Mouse (Mus musculus): ENCODE measurements around the gene Naaa. TPM values are rescaled to one million over a fixed set of nuclear protein-coding genes. Genes with fewer than 3 reads are reported as not detected.

Naaa gene
- total RNA-seq (2012; rRNA removed), result 13.7 and 16.2 TPM in 2 replicates
- total RNA-seq (2014; rRNA removed), result 13.5 and 15.4 TPM in 2 replicates
- 11.5 and 14.5 TPM in 2 replicates for polyA plus RNA-seq (2012; ENCODE audit: insufficient read length, low read depth)

- peak within 1 kb of the TSS; percentile 74 for H3K27ac ChIP-seq (ENCODE audit: insufficient read depth, low read depth)
- peak; percentile 57; the same call in 1 of the 2 replicates for TF ChIP-seq IRF4 (IDR thresholded peaks at IDR 0.05; ENCODE audit: low read depth, low read length)
- no peak for TF ChIP-seq ETS1 (conservative IDR thresholded peaks at IDR 0.05; ENCODE audit: low read depth, low read length)
- TF ChIP-seq CHD2 (IDR thresholded peaks at IDR 0.05; ENCODE audit: low read length), result no peak
- TF ChIP-seq RCOR1 (conservative IDR thresholded peaks at IDR 0.05; ENCODE audit: low read depth, low read length), result no peak
- peak; percentile 69 for TF ChIP-seq UBTF (IDR thresholded peaks at IDR 0.05; ENCODE audit: low read depth, low read length)
- peak; percentile 65; the same call in 1 of the 2 replicates for TF ChIP-seq SIN3A (IDR thresholded peaks at IDR 0.05; ENCODE audit: low read length)
- TF ChIP-seq ZMIZ1 (IDR thresholded peaks at IDR 0.05; ENCODE audit: low read depth, low read length), result peak; percentile 81; the same call in 1 of the 2 replicates
- peak in 1 of 2 experiments; percentile 47; a peak in 2 of 4 replicates for TF ChIP-seq CTCF (conservative IDR thresholded peaks at IDR 0.05 in 1 of 2, IDR thresholded peaks at IDR 0.05 in 1 of 2; ENCODE audit: low read depth in 2 of 2, low read length in 2 of 2)
- peak; percentile 35; the same call in 1 of the 2 replicates for TF ChIP-seq BHLHE40 (IDR thresholded peaks at IDR 0.05; ENCODE audit: low read depth, low read length)
- TF ChIP-seq MYC (IDR thresholded peaks at IDR 0.05; ENCODE audit: low read depth, low read length), result no peak
- peak; percentile 86 for TF ChIP-seq NRF1 (IDR thresholded peaks at IDR 0.05; ENCODE audit: low read depth, low read length)
- 0 out of 2 replicates have a peak, but pooled peaks have one; percentile 54 for TF ChIP-seq MAZ (IDR thresholded peaks at IDR 0.05; ENCODE audit: low read depth, low read length)
- peak; percentile 67; the same call in 1 of the 2 replicates for TF ChIP-seq MXI1 (IDR thresholded peaks at IDR 0.05; ENCODE audit: low read depth, low read length)
- 0 out of 2 replicates have a peak, but pooled peaks have one; percentile 21 for TF ChIP-seq ELF1 (IDR thresholded peaks at IDR 0.05; ENCODE audit: low read depth, low read length)
- peak; percentile 29; the same call in 1 of the 2 replicates for TF ChIP-seq MEF2A (IDR thresholded peaks at IDR 0.05; ENCODE audit: borderline replicate concordance, low read depth, low read length)
- TF ChIP-seq E2F4 (IDR thresholded peaks at IDR 0.05; ENCODE audit: insufficient replicate concordance, low read depth, low read length), result no peak
- peak; percentile 95 for TF ChIP-seq POLR2A (IDR thresholded peaks at IDR 0.05; ENCODE audit: low read depth, low read length)
- peak; percentile 56; the same call in 1 of the 2 replicates for TF ChIP-seq POLR2AphosphoS2 (IDR thresholded peaks at IDR 0.05; ENCODE audit: low read depth, low read length)
- peak; percentile 92 for TF ChIP-seq NELFE (IDR thresholded peaks at IDR 0.05; ENCODE audit: low read depth, low read length)
- no peak for TF ChIP-seq ZKSCAN1 (IDR thresholded peaks at IDR 0.05; ENCODE audit: borderline replicate concordance, low read depth, low read length)
- peak; percentile 47 for TF ChIP-seq MAX (IDR thresholded peaks at IDR 0.05; ENCODE audit: low read length)
- no peak for TF ChIP-seq HCFC1 (IDR thresholded peaks at IDR 0.05; ENCODE audit: low read depth, low read length)
- TF ChIP-seq GABPA (IDR thresholded peaks at IDR 0.05; ENCODE audit: insufficient replicate concordance, low read depth, low read length), result no peak
- TF ChIP-seq RAD21 (IDR thresholded peaks at IDR 0.05; ENCODE audit: low read depth, low read length), result peak; percentile 9
- TF ChIP-seq MAFK (IDR thresholded peaks at IDR 0.05; ENCODE audit: insufficient replicate concordance, low read length), result no peak
- TF ChIP-seq USF1 (IDR thresholded peaks at IDR 0.05; ENCODE audit: low read depth, low read length), result no peak
- TF ChIP-seq ZNF384 (IDR thresholded peaks at IDR 0.05; ENCODE audit: low read depth, low read length), result no peak
- no peak for TF ChIP-seq PAX5 (IDR thresholded peaks at IDR 0.05; ENCODE audit: low read length)
- no peak; the same call in 1 of the 2 replicates for TF ChIP-seq EP300 (IDR thresholded peaks at IDR 0.05; ENCODE audit: low read length)
- TF ChIP-seq JUND (conservative IDR thresholded peaks at IDR 0.05; ENCODE audit: low read depth, low read length), result 0 out of 2 replicates have a peak, but pooled peaks have one; percentile 10
- 0 out of 2 replicates have a peak, but pooled peaks have one; percentile 33 for TF ChIP-seq KAT2A (IDR thresholded peaks at IDR 0.05; ENCODE audit: insufficient replicate concordance, low read length)
- peak; percentile 91 for TF ChIP-seq TBP (conservative IDR thresholded peaks at IDR 0.05; ENCODE audit: low read depth, low read length)
- peak; percentile 82 for TF ChIP-seq TCF12 (IDR thresholded peaks at IDR 0.05; ENCODE audit: low read depth, low read length)
- TF ChIP-seq JUN (IDR thresholded peaks at IDR 0.05; ENCODE audit: insufficient read depth, low read depth, low read length), result no peak
- no peak for TF ChIP-seq ZC3H11A (IDR thresholded peaks at IDR 0.05; ENCODE audit: low read depth, low read length)
- no peak for TF ChIP-seq SMC3 (IDR thresholded peaks at IDR 0.05; ENCODE audit: low read depth, low read length)
Measured at GRCm38 (mm10) chr5:92277437-92278394, at the start of gene Naaa. Gene Naaa, minus strand, starts transcription at chr5:92278170.

More at GRCm38 (mm10) chr5:92277437-92278394, at the start of gene Naaa:
- peaks cover 0 to 22% of the 10 kb centered on the region in 2 experiments for H3K36me3 ChIP-seq (replicated peaks in 1 of 2; ENCODE audit: control insufficient read depth in 1 of 2, insufficient read depth in 1 of 2, low read length in 1 of 2)
- peak within 1 kb of the TSS; percentile 49 for H3K9ac ChIP-seq (ENCODE audit: insufficient read depth, low read depth)
- in situ Hi-C loops (cut with MboI; ENCODE audit: low pct_ligation_motif_present, low pct_unique_long_range_greater_than_20kb, low sequenced_read_pairs) (no loop called here), dilution Hi-C loops (cut with MboI; ENCODE audit: extremely low pct_ligation_motif_present, extremely low pct_unique_long_range_greater_than_20kb, low sequenced_read_pairs) (no loop called here)
- peak within 1 kb of the TSS; percentile 63 to 76 (median 67) for H3K4me3 ChIP-seq (replicated peaks in 1 of 3; ENCODE audit: low read depth in 2 of 3, low read length in 2 of 3, poor library complexity in 1 of 3)
- DNase-seq (ENCODE audit: extremely low read depth), result peak; percentile 94
- H3K4me1 ChIP-seq (ENCODE audit: control insufficient read depth in 1 of 2, insufficient read depth in 2 of 2), result peaks cover 10 to 34% of the 10 kb centered on the region in 2 experiments
- H3K79me2 ChIP-seq (replicated peaks; ENCODE audit: control insufficient read depth, extremely low read depth, insufficient read depth, poor library complexity, severe bottlenecking), result no peaks in the 10 kb centered on the region; the same call in 1 of the 2 replicates
- no peaks in the 10 kb centered on the region for H3K27me3 ChIP-seq (replicated peaks)
- no peaks in the 10 kb centered on the region for H3K9me3 ChIP-seq (replicated peaks; ENCODE audit: low read length)
- peak within 1 kb of the TSS; percentile 94 for H3K4me2 ChIP-seq (ENCODE audit: insufficient read depth, low read depth, poor library complexity, severe bottlenecking)

Data from CH12.LX (cell line).